Mouse (Mus musculus) liver, embryonic 11.5 days (tissue): ENCODE data around the gene Gm17571. TPM values are rescaled to one million over a fixed set of nuclear protein-coding genes. Genes with fewer than 3 reads are reported as not detected.

ENCODE experiments used
- ATAC-seq: fragments of 200-750 bp; cut with Nextera tagmentation; replicated peaks from 2 replicates; pipeline ENCODE4 v1.8.0; 2017; ENCODE audit warnings: moderate number of reproducible peaks, mild to moderate bottlenecking, moderate TSS enrichment, moderate library complexity; ENCODE audit not compliant: low FRiP score
- DNase-seq: peaks from one replicate; pipeline ENCODE4 v3.0.0-alpha.2; 2017; ENCODE audit warnings: low spot score
- H3K27ac ChIP-seq: fragments of 300-500 bp; sonication (generic); 2 replicates; pipeline ENCODE4 v1.5.1; 2014; ENCODE audit warnings: mild to moderate bottlenecking, low read depth, low read length, control low read depth
- H3K27me3 ChIP-seq: fragments of 300-500 bp; sonication (generic); replicated peaks from 2 replicates; pipeline ENCODE4 v1.6.1; 2014; ENCODE audit warnings: low read length, mixed read lengths; ENCODE audit not compliant: control insufficient read depth, insufficient read depth
- H3K36me3 ChIP-seq: fragments of 300-500 bp; sonication (generic); 2 replicates; pipeline ENCODE4 v1.6.1; 2014; ENCODE audit warnings: mild to moderate bottlenecking, low read length, moderate library complexity, mixed read lengths; ENCODE audit not compliant: control insufficient read depth, insufficient read depth
- H3K4me1 ChIP-seq: fragments of 300-500 bp; sonication (generic); replicated peaks from 2 replicates; pipeline ENCODE4 v1.6.1; 2014; ENCODE audit warnings: low read length, mixed read lengths; ENCODE audit not compliant: control insufficient read depth, insufficient read depth
- H3K4me2 ChIP-seq: fragments of 300-500 bp; sonication (generic); 2 replicates; pipeline ENCODE4 v1.6.1; 2014; ENCODE audit warnings: mild to moderate bottlenecking, control low read depth, moderate library complexity
- H3K4me3 ChIP-seq: fragments of 300-500 bp; sonication (generic); 2 replicates; pipeline ENCODE4 v1.5.1; 2014; ENCODE audit warnings: low read depth, low read length, control low read depth
- H3K9ac ChIP-seq: fragments of 300-500 bp; sonication (generic); 2 replicates; pipeline ENCODE4 v1.6.1; 2014; ENCODE audit warnings: low read depth, low read length, control low read depth
- H3K9me3 ChIP-seq: fragments of 300-500 bp; sonication (generic); 2 replicates; pipeline ENCODE4 v1.6.1; 2016; ENCODE audit warnings: low read length, inconsistent platforms, mixed read lengths; ENCODE audit not compliant: control insufficient read depth
- WGBS: fragments of 180-500 bp; shearing (Covaris S2); extraction: QIAGEN DNeasy Blood & Tissue Kit; methylation state at CpG from one replicate; pipeline ENCODE4 v1.1.7; 2014; 5-methylcytosine and 5-hydroxymethylcytosine counted together
- polyA plus RNA-seq: library from polyadenylated mRNA; unstranded; fragments of >200 nt; fragmentation: Nextera tagmentation; extraction: Ambion mirVana; gene quantifications from 2 replicates; pipeline ENCODE4 v1.2.1, GENCODE M21; 2014

Gm17571 gene
- polyA plus RNA-seq, 1 experiment from 2014 or later, result not detected

DNA sequence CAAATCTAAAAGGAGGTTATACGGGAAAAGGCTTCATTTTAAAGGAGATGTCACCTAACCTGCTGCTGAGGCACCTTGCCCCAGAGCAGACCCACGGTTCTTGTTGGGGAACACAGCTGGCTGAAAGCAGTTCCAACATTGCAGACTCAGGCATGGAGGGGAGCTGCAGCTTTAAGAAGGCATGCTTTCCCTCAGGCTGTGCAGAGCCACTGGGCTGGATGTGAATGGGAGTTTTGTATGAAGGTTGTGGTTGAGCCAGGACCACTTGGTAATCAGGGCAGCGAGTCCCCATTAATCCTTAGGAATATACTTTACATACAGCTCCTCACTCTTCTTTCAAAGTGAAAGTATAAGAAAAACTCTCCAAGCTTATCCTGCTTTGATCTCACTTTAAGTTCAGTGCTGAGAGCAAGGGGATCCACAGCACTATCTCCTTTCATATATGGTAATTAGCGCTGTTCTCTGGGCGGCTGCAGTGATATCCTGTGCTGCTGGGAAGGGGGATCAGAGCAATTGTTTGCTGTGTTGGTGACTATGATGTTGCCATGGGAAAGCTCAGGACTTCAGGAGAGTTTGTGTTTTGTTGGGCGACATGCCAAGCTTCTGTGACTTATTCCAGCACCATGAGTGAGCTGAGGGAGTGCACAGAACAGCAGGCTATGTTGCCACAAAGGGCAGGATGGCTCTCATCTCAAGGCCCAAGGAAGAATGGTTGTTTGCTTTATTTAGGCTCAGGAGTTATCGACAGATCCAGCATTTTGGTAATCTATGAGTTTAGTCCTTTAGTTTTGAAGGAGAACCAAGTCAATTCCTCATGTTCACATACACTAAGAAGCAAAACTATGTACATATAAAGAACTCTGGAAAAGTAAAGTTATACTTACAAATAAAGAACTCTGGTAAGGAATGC lies 21.3 kb downstream of the Gm17571 start:
- Histone ChIP-seq H3K27ac (no peak overlapping the region), H3K4me2 (no peak overlapping the region)
- DNase-seq, result no peak

DNA sequence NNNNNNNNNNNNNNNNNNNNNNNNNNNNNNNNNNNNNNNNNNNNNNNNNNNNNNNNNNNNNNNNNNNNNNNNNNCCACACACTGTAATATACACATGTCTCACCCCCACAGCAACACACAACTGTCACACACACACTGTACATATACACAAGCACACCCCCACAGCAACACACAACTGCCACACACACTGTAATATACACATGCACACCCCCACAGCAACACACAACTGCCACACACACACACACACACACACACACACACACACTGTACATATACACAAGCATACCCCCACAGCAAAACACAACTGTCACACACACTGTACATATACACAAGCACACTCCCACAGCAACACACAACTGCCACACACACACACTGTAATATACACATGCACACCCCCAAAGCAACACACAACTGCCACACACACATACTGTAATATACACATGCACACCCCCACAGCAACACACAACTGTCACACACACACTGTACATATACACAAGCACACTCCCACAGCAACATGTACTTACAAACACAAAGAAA lies 32.3 kb downstream of the Gm17571 start:
- H3K9me3 ChIP-seq, result no peaks in the 10 kb centered on the region
- H3K27ac ChIP-seq, result no peak overlapping the region
- ATAC-seq (no peak), DNase-seq (no peak)
- no peak overlapping the region for H3K4me2 ChIP-seq
- no peak overlapping the region for H3K4me3 ChIP-seq
- no peaks in the 10 kb centered on the region for H3K36me3 ChIP-seq
- H3K4me1 ChIP-seq, result no peaks in the 10 kb centered on the region
- no peak overlapping the region for H3K9ac ChIP-seq
- H3K27me3 ChIP-seq, result no peaks in the 10 kb centered on the region

More for the DNA sequence above, 21.3 kb downstream of the Gm17571 start:
- Histone ChIP-seq H3K36me3 (no peaks in the 10 kb centered on the region), H3K9ac (no peak overlapping the region), H3K4me1 (peaks cover 6% of the 10 kb centered on the region), H3K27me3 (no peaks in the 10 kb centered on the region), H3K4me3 (no peak overlapping the region), H3K9me3 (no peaks in the 10 kb centered on the region)
- peak; percentile 39 for ATAC-seq
- 51% methylated on average over 7 of the region's 7 CpGs for WGBS

Other genes with a start within 250 kb of the Gm17571 start
- gene Jrkl, start 200.9 kb downstream of the Gm17571 start, polyA plus RNA-seq, result 3.0 and 3.3 TPM in 2 replicates
- 15.1 and 15.5 TPM in 2 replicates for gene Ccdc82, start 199.8 kb downstream of the Gm17571 start, polyA plus RNA-seq
- 2.6 and 3.4 TPM in 2 replicates for gene Maml2, start 148.8 kb downstream of the Gm17571 start, polyA plus RNA-seq